Mouse (Mus musculus): ENCODE results near the gene Fgr. TPM values are rescaled to one million over a fixed set of nuclear protein-coding genes. Genes with fewer than 3 reads are reported as not detected.

The Fgr gene
- polyA plus RNA-seq, 1 experiment from 2014 or later: not detected

DNA sequence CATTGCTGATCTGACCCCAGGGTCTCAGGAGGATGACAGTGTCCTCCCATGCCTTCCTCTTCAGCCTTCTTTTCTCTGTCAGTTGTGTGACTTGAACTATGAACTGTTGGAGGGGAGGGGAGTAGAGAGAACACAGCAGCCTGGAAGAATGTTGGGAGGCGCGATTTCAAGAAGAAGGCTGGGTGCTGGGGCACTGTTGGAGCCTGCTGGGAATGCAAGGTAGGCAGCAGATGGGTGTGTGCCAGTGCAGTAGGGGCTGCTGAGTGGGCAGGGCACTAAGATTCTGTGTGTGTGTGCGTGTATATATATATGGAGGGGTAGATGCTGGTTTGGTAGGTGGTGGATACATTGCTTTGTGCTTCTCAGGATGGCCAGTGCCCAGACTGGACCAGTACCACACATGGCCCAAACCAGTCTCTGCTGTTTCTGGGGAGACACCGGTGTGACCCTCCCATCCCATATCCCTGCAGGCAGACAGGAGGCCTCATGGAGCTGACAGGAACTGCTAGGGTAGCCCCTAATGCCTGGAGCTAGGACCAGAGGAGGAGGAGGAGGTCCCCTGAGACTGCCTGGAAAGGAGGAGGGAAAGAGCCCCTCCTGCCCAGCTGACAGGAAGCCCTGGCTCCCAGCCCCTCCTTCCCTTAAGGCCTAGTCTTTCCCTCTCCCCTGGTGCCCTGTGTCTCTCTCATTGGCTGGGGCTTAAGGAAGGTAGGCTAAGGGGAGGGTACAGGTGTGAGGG, 43.0 kb downstream of the Fgr start:
- H3K27ac ChIP-seq (ENCODE audit: low read depth, low read length): no peak overlapping the region
- no peak overlapping the region for H3K9ac ChIP-seq (ENCODE audit: low read length)
- WGBS: 36% methylated on average over 4 of the region's 4 CpGs
- H3K4me1 ChIP-seq (ENCODE audit: control insufficient read depth, insufficient read depth, low read length): peaks cover 64% of the 10 kb centered on the region
- H3K9me3 ChIP-seq (ENCODE audit: control insufficient read depth, low read length): no peaks in the 10 kb centered on the region
- H3K4me2 ChIP-seq: no peak overlapping the region
- H3K27me3 ChIP-seq (ENCODE audit: control insufficient read depth, insufficient read depth, low read length): no peaks in the 10 kb centered on the region
- ATAC-seq (ENCODE audit: low FRiP score) (no peak), DNase-seq (ENCODE audit: low spot score, missing footprints) (no peak)
- H3K4me3 ChIP-seq (ENCODE audit: low read depth, low read length): no peak overlapping the region
- H3K36me3 ChIP-seq (ENCODE audit: control insufficient read depth, insufficient read depth, low read length): no peaks in the 10 kb centered on the region

- ATAC-seq (ENCODE audit: low FRiP score): no peak
- H3K27ac ChIP-seq (ENCODE audit: low read depth, low read length): no peak overlapping the region
Observed at GRCm38 (mm10) chr4:133017597-133018262, 43.8 kb downstream of the Fgr start.

DNA sequence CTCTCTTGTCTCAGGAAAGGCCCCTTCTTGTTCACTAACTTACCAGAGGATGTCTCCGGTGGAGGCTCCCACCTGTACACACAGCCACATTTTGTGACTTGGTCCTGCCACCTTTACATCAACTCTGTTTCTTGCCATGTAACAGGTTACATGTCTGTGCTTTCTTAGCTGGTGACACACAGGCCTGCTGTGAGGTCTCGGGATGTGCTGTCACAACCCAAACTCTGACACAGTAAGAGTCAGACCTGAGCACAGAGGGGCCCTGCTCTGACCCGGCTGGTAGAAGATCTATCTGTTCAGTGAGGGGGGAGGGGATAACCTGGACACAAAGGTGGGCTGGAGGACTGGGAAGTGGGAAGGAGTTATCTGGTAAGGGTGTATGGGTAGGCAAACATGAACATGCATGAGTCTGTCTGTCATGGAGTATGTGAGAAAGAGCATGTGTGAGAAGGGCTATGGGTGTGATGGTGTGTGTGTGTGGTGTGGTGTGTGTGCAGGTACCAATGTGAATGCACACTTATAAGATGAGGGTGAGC, 44.4 kb downstream of the Fgr start:
- Histone ChIP-seq H3K9me3 (ENCODE audit: control insufficient read depth, low read length) (no peaks in the 10 kb centered on the region), H3K4me1 (ENCODE audit: control insufficient read depth, insufficient read depth, low read length) (peaks cover 70% of the 10 kb centered on the region), H3K27me3 (ENCODE audit: control insufficient read depth, insufficient read depth, low read length) (no peaks in the 10 kb centered on the region), H3K36me3 (ENCODE audit: control insufficient read depth, insufficient read depth, low read length) (no peaks in the 10 kb centered on the region), H3K27ac (ENCODE audit: low read depth, low read length) (no peak overlapping the region), H3K4me2 (no peak overlapping the region), H3K4me3 (ENCODE audit: low read depth, low read length) (no peak overlapping the region), H3K9ac (ENCODE audit: low read length) (no peak overlapping the region)
- 76% methylated on average over 3 of the region's 3 CpGs for WGBS
- DNase-seq (ENCODE audit: low spot score, missing footprints) (no peak), ATAC-seq (ENCODE audit: low FRiP score) (no peak)

More at GRCm38 (mm10) chr4:133017597-133018262, 43.8 kb downstream of the Fgr start:
- DNase-seq (ENCODE audit: low spot score, missing footprints): no peak
- peaks cover 70% of the 10 kb centered on the region for H3K4me1 ChIP-seq (ENCODE audit: control insufficient read depth, insufficient read depth, low read length)
- WGBS: 52% methylated on average over 5 of the region's 6 CpGs
- H3K27me3 ChIP-seq (ENCODE audit: control insufficient read depth, insufficient read depth, low read length): no peaks in the 10 kb centered on the region
- no peaks in the 10 kb centered on the region for H3K9me3 ChIP-seq (ENCODE audit: control insufficient read depth, low read length)
- no peaks in the 10 kb centered on the region for H3K36me3 ChIP-seq (ENCODE audit: control insufficient read depth, insufficient read depth, low read length)
- no peak overlapping the region for H3K9ac ChIP-seq (ENCODE audit: low read length)
- no peak overlapping the region for H3K4me2 ChIP-seq
- no peak overlapping the region for H3K4me3 ChIP-seq (ENCODE audit: low read depth, low read length)

DNA sequence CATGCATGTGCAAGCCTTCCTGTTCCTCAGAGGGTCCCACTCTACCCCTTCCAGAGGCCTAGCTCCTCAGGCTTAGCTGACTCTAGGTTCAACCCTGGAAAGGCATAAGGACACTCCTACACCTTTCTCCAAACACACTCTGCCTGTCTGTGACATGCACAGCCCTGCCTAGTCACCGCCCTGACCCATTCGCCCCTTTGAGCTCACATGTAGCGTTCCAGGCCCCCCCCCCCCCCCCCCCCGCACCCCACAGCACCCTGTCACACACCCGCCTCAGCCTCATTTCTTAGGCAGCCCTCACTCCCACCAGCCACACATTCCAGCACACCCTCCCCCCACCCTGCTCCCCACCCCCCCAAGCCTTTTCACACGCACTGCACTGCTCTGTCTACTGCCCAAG, 46.8 kb downstream of the Fgr start:
- Histone ChIP-seq H3K4me2 (no peak overlapping the region; the same call in 1 of the 2 replicates), H3K4me3 (ENCODE audit: low read depth, low read length) (no peak overlapping the region), H3K27me3 (ENCODE audit: control insufficient read depth, insufficient read depth, low read length) (no peaks in the 10 kb centered on the region), H3K27ac (ENCODE audit: low read depth, low read length) (peak overlapping the region; percentile 63; the same call in 1 of the 2 replicates), H3K4me1 (ENCODE audit: control insufficient read depth, insufficient read depth, low read length) (peaks cover 70% of the 10 kb centered on the region), H3K9me3 (ENCODE audit: control insufficient read depth, low read length) (no peaks in the 10 kb centered on the region), H3K9ac (ENCODE audit: low read length) (no peak overlapping the region; the same call in 1 of the 2 replicates), H3K36me3 (ENCODE audit: control insufficient read depth, insufficient read depth, low read length) (no peaks in the 10 kb centered on the region)
- 13% methylated on average over 5 of the region's 6 CpGs for WGBS
- ATAC-seq (ENCODE audit: low FRiP score) (0 out of 2 replicates have a peak, but pooled peaks have one; percentile 10), DNase-seq (ENCODE audit: low spot score, missing footprints) (no peak)

- peak; percentile 92 for DNase-seq (ENCODE audit: low spot score, missing footprints)
- Histone ChIP-seq H3K9me3 (ENCODE audit: control insufficient read depth, low read length) (no peaks in the 10 kb centered on the region), H3K27me3 (ENCODE audit: control insufficient read depth, insufficient read depth, low read length) (no peaks in the 10 kb centered on the region), H3K9ac (ENCODE audit: low read length) (peak overlapping the region; percentile 58; the same call in 1 of the 2 replicates), H3K4me1 (ENCODE audit: control insufficient read depth, insufficient read depth, low read length) (peaks cover 69% of the 10 kb centered on the region), H3K27ac (ENCODE audit: low read depth, low read length) (peak overlapping the region; percentile 63), H3K36me3 (ENCODE audit: control insufficient read depth, insufficient read depth, low read length) (no peaks in the 10 kb centered on the region), H3K4me3 (ENCODE audit: low read depth, low read length) (no peak overlapping the region), H3K4me2 (peak overlapping the region; percentile 52)
- 2% methylated on average over 9 of the region's 9 CpGs for WGBS
- ATAC-seq (ENCODE audit: low FRiP score): peak; percentile 8; the same call in 1 of the 2 replicates
Observed at GRCm38 (mm10) chr4:133021181-133021671, 47.3 kb downstream of the Fgr start.

- peak overlapping the region; percentile 58 for H3K9ac ChIP-seq (ENCODE audit: low read length)
- peak overlapping the region; percentile 67 for H3K27ac ChIP-seq (ENCODE audit: low read depth, low read length)
- H3K4me2 ChIP-seq: peak overlapping the region; percentile 52
- H3K27me3 ChIP-seq (ENCODE audit: control insufficient read depth, insufficient read depth, low read length): no peaks in the 10 kb centered on the region
- peaks cover 67% of the 10 kb centered on the region for H3K4me1 ChIP-seq (ENCODE audit: control insufficient read depth, insufficient read depth, low read length)
- no peaks in the 10 kb centered on the region for H3K36me3 ChIP-seq (ENCODE audit: control insufficient read depth, insufficient read depth, low read length)
- peak overlapping the region; percentile 16; the same call in 1 of the 2 replicates for H3K4me3 ChIP-seq (ENCODE audit: low read depth, low read length)
- peak; percentile 34 for ATAC-seq (ENCODE audit: low FRiP score)
- under 1% methylated on average over 14 of the region's 14 CpGs for WGBS
- peak; percentile 95 for DNase-seq (ENCODE audit: low spot score, missing footprints)
- no peaks in the 10 kb centered on the region for H3K9me3 ChIP-seq (ENCODE audit: control insufficient read depth, low read length)
Observed at GRCm38 (mm10) chr4:133022217-133022616, 48.3 kb downstream of the Fgr start.

DNA sequence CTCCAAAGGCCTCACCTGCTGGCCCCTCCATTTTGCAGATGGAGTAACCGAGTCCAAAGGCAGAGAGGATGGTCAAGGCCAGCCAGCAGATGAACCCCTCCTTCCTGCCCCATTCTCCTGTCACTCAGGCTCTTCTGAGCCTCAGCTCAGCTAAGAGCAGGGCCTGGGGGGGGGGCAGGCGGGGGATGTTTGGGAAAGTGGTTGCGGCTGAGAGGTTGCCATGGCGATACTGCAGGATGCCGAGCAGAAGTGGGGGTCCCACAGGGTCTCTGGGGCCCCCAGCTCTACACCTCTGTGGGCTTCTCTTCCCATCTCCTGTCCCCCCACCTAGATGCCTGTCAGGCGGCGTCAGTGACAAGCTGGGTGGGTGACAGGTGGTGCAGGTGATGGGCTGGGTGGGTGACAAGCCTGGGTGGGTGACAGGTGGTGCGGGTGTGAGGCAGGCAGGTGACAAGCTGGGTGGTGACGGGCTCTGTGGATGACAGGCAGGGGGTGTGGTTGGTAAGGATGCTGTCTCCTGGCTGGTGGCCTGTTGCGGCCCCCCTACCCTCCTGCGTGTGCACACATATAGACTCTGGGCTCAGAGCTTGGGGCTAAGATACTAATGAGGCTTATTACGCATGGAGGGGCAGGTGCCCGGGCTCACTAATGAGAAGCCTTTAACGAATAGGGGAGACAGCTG, 49.2 kb downstream of the Fgr start:
- peaks cover 70% of the 10 kb centered on the region for H3K4me1 ChIP-seq (ENCODE audit: control insufficient read depth, insufficient read depth, low read length)
- peak overlapping the region; percentile 52 for H3K4me2 ChIP-seq
- no peaks in the 10 kb centered on the region for H3K36me3 ChIP-seq (ENCODE audit: control insufficient read depth, insufficient read depth, low read length)
- H3K9me3 ChIP-seq (ENCODE audit: control insufficient read depth, low read length): no peaks in the 10 kb centered on the region
- DNase-seq (ENCODE audit: low spot score, missing footprints): peak; percentile 94
- H3K27me3 ChIP-seq (ENCODE audit: control insufficient read depth, insufficient read depth, low read length): no peaks in the 10 kb centered on the region
- peak; percentile 72 for ATAC-seq (ENCODE audit: low FRiP score)
- no peak overlapping the region for H3K9ac ChIP-seq (ENCODE audit: low read length)
- peak overlapping the region; percentile 67 for H3K27ac ChIP-seq (ENCODE audit: low read depth, low read length)
- 36% methylated on average over 14 of the region's 14 CpGs for WGBS
- H3K4me3 ChIP-seq (ENCODE audit: low read depth, low read length): no peak overlapping the region

DNA sequence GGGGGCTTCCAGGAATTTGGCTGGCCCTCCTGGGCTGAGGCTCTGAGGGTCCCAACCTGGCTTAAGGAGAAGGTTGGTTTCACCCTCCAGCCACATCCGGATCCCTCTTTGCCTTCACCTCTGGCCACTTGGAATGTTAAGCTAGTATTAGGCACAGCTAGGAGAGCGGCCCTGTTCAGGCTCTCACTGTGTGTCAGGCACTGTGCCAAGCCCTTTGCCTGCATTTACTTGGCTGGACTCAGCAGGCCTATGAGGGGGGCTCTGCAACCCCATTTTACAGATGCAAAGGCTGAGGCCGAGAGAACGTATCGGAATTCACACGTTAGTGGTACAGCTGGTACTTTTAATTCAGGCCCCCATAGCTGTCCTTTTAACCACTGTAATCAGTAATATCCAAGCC, 49.7 kb downstream of the Fgr start:
- DNase-seq (ENCODE audit: low spot score, missing footprints): peak; percentile 85

More for the DNA sequence above, 49.7 kb downstream of the Fgr start:
- Histone ChIP-seq H3K4me3 (ENCODE audit: low read depth, low read length) (no peak overlapping the region), H3K4me1 (ENCODE audit: control insufficient read depth, insufficient read depth, low read length) (peaks cover 70% of the 10 kb centered on the region), H3K27me3 (ENCODE audit: control insufficient read depth, insufficient read depth, low read length) (no peaks in the 10 kb centered on the region), H3K9me3 (ENCODE audit: control insufficient read depth, low read length) (no peaks in the 10 kb centered on the region), H3K36me3 (ENCODE audit: control insufficient read depth, insufficient read depth, low read length) (no peaks in the 10 kb centered on the region), H3K9ac (ENCODE audit: low read length) (no peak overlapping the region), H3K4me2 (peak overlapping the region; percentile 52; the same call in 1 of the 2 replicates), H3K27ac (ENCODE audit: low read depth, low read length) (peak overlapping the region; percentile 35; the same call in 1 of the 2 replicates)
- WGBS: 73% methylated on average over 6 of the region's 6 CpGs
- ATAC-seq (ENCODE audit: low FRiP score): no peak
